Comparison of ENCODE assay signal across 10 mouse cellular contexts in genomic region chr6:81839474-81840153, GRCm38 (mm10).
DNase-seq lines count a peak whose midpoint lies in the region; ATAC-seq and TF ChIP-seq lines count a peak whose summit lies in the region.
"Had no signal": no experiment of that assay in that cellular context is flagged by ENCODE, and none has a peak within 500 bp of the region (broad histone marks: within the 10 kb centered on the region; RNA-seq: fewer than 3 reads in every experiment).

No protein-coding gene starts in this region.

- H3K27ac ChIP-seq in forebrain, embryonic 16.5 days (ENCODE audit: low read length): no peak overlapping the region
- no peak overlapping the region for H3K27ac ChIP-seq in forebrain, embryonic 15.5 days (replicated peaks)
- H3K27ac ChIP-seq in lung, postnatal 0 days (ENCODE audit: low read length): no peak overlapping the region
- no peak overlapping the region for H3K27ac ChIP-seq in intestine, embryonic 16.5 days (ENCODE audit: low read length)
- H3K27ac ChIP-seq: liver, embryonic 13.5 days had no signal

- H3K9ac ChIP-seq in forebrain, embryonic 16.5 days (replicated peaks; ENCODE audit: low read depth, low read length): no peak overlapping the region
- H3K9ac ChIP-seq in forebrain, embryonic 15.5 days (replicated peaks): no peak overlapping the region
- no peak overlapping the region for H3K9ac ChIP-seq in lung, postnatal 0 days (replicated peaks; ENCODE audit: low read depth)
- H3K9ac ChIP-seq in intestine, embryonic 16.5 days (ENCODE audit: low read depth, low read length): no peak overlapping the region
- H3K9ac ChIP-seq: liver, embryonic 13.5 days had no signal

- no peak overlapping the region for H3K4me3 ChIP-seq in forebrain, embryonic 16.5 days (replicated peaks; ENCODE audit: low read length)
- H3K4me3 ChIP-seq in forebrain, embryonic 15.5 days: no peak overlapping the region
- no peak overlapping the region for H3K4me3 ChIP-seq in lung, postnatal 0 days (ENCODE audit: low read depth, low read length)
- H3K4me3 ChIP-seq in intestine, embryonic 16.5 days (ENCODE audit: low read length): no peak overlapping the region; the same call in 1 of the 2 replicates
- H3K4me3 ChIP-seq: erythroblast, embryonic 14.5 days; liver, embryonic 13.5 days had no signal

- TF ChIP-seq EP300 in lung, postnatal 0 days (IDR thresholded peaks at IDR 0.05): no peak

- H3K9me3 ChIP-seq in forebrain, embryonic 16.5 days (ENCODE audit: control insufficient read depth, low read length): no peaks in the 10 kb centered on the region
- no peaks in the 10 kb centered on the region for H3K9me3 ChIP-seq in forebrain, embryonic 15.5 days
- H3K9me3 ChIP-seq in lung, postnatal 0 days (ENCODE audit: low read length): no peaks in the 10 kb centered on the region
- no peaks in the 10 kb centered on the region for H3K9me3 ChIP-seq in intestine, embryonic 16.5 days (ENCODE audit: control insufficient read depth, low read length)
- H3K9me3 ChIP-seq: liver, embryonic 13.5 days had no signal

- H3K4me1 ChIP-seq in forebrain, embryonic 16.5 days (replicated peaks; ENCODE audit: control insufficient read depth, insufficient read depth, low read length): no peaks in the 10 kb centered on the region
- H3K4me1 ChIP-seq in forebrain, embryonic 15.5 days: no peaks in the 10 kb centered on the region
- H3K4me1 ChIP-seq in lung, postnatal 0 days (ENCODE audit: insufficient read depth, low read depth, low read length): no peaks in the 10 kb centered on the region
- H3K4me1 ChIP-seq in intestine, embryonic 16.5 days (ENCODE audit: control insufficient read depth, insufficient read depth, low read length): no peaks in the 10 kb centered on the region
- H3K4me1 ChIP-seq: liver, embryonic 13.5 days had no signal

- peak overlapping the region; percentile 17; the same call in 1 of the 2 replicates for H3K4me2 ChIP-seq in forebrain, embryonic 16.5 days (ENCODE audit: low read length)
- H3K4me2 ChIP-seq in forebrain, embryonic 15.5 days (replicated peaks): no peak overlapping the region
- peak overlapping the region; percentile 25; the same call in 1 of the 2 replicates for H3K4me2 ChIP-seq in lung, postnatal 0 days (replicated peaks; ENCODE audit: low read depth, low read length)
- 0 out of 2 replicates have a peak overlapping the region, but pooled peaks have one; percentile 20 for H3K4me2 ChIP-seq in intestine, embryonic 16.5 days (ENCODE audit: low read depth, low read length)
- H3K4me2 ChIP-seq: liver, embryonic 13.5 days had no signal

- ATAC-seq in forebrain, embryonic 16.5 days: no peak
- no peak for ATAC-seq in forebrain, embryonic 15.5 days (replicated peaks)
- ATAC-seq in lung, postnatal 0 days: no peak
- no peak for ATAC-seq in intestine, embryonic 16.5 days

- TF ChIP-seq CTCF in lung, postnatal 0 days (IDR thresholded peaks at IDR 0.05): peak; percentile 42

- H3K36me3 ChIP-seq in forebrain, embryonic 16.5 days (ENCODE audit: control insufficient read depth, insufficient read depth): no peaks in the 10 kb centered on the region
- H3K36me3 ChIP-seq in forebrain, embryonic 15.5 days: no peaks in the 10 kb centered on the region
- no peaks in the 10 kb centered on the region for H3K36me3 ChIP-seq in lung, postnatal 0 days (ENCODE audit: insufficient read depth, low read length)
- no peaks in the 10 kb centered on the region for H3K36me3 ChIP-seq in intestine, embryonic 16.5 days (ENCODE audit: control insufficient read depth, insufficient read depth, low read length)
- H3K36me3 ChIP-seq: liver, embryonic 13.5 days had no signal

- no peaks in the 10 kb centered on the region for H3K27me3 ChIP-seq in forebrain, embryonic 16.5 days (replicated peaks; ENCODE audit: control insufficient read depth, insufficient read depth, low read length)
- H3K27me3 ChIP-seq in forebrain, embryonic 15.5 days: no peaks in the 10 kb centered on the region
- no peaks in the 10 kb centered on the region for H3K27me3 ChIP-seq in lung, postnatal 0 days (replicated peaks; ENCODE audit: insufficient read depth, low read length)
- H3K27me3 ChIP-seq in intestine, embryonic 16.5 days (replicated peaks; ENCODE audit: control insufficient read depth, insufficient read depth, low read length): no peaks in the 10 kb centered on the region
- H3K27me3 ChIP-seq: liver, embryonic 13.5 days had no signal

- peak; percentile 25 for DNase-seq in lung, postnatal 0 days (ENCODE audit: low spot score)
- no peak for DNase-seq in lung, postnatal 4 days
- peak; percentile 15 for DNase-seq in right cerebral cortex, postnatal 25 days
- DNase-seq in spleen, postnatal 4 days (ENCODE audit: low spot score in 2 of 2): no peak
- DNase-seq in spleen, postnatal 14 days (ENCODE audit: low spot score in 2 of 2): no peak
- DNase-seq: liver, embryonic 13.5 days had no signal

- WGBS in forebrain, embryonic 16.5 days: 75% methylated on average over 11 of the region's 11 CpGs
- WGBS in forebrain, embryonic 15.5 days: 70% methylated on average over 11 of the region's 11 CpGs
- 51% methylated on average over 11 of the region's 11 CpGs for WGBS in lung, postnatal 0 days
- WGBS in intestine, embryonic 16.5 days: 49% methylated on average over 11 of the region's 11 CpGs

Comparison
In these comparisons a context has a peak if more than half of its experiments do, and no peak if none do; other contexts are left out.
1. DNase-seq: peak in lung, postnatal 0 days (single experiment) and right cerebral cortex, postnatal 25 days (single experiment); none in lung, postnatal 4 days (0 of 2), spleen, postnatal 4 days (0 of 2) and spleen, postnatal 14 days (0 of 2).